Mouse (Mus musculus) v-Abl transformed pro-B cells (cell line): ENCODE measurements around the gene Slc36a4.

Experiments used
- in situ Hi-C, 2 experiments: fragments of 400-800 bp; cut with MboI; formaldehyde crosslinking; loops; one replicate each; pipeline ENCODE4 v1.15.1; 2025; ENCODE audit not compliant: unreplicated experiment in 2 of 2

The Slc36a4 gene

GRCm38 (mm10) chr9:15709599-15710381 lies at the start of gene Slc36a4:
TSS of gene Slc36a4 (plus strand) at chr9:15709738.
- in situ Hi-C loops = no loop called here

- in situ Hi-C loops = no loop called here
Observed at GRCm38 (mm10) chr9:15664606-15665005, 44.9 kb upstream of the Slc36a4 start.

- in situ Hi-C loops = no loop called here
Observed at GRCm38 (mm10) chr9:15669452-15669851, 40.1 kb upstream of the Slc36a4 start.

GRCm38 (mm10) chr9:15670002-15670527 lies 39.5 kb upstream of the Slc36a4 start:
- in situ Hi-C loops = no loop called here

- in situ Hi-C loops = no loop called here
Observed at GRCm38 (mm10) chr9:15672251-15672650, 37.3 kb upstream of the Slc36a4 start.

- in situ Hi-C loops = loop anchor here (5.0 to 25.0 kb wide), 6 partner anchors 190 to 920 kb away; partner anchors contain the start of genes Panx1 (in 2 of the 2), Smco4 (in 2 of the 2), 1700012B09Rik (in 1 of the 2) and Fut4 (in 1 of the 2)
Observed at GRCm38 (mm10) chr9:15681855-15682466, 27.6 kb upstream of the Slc36a4 start.

- in situ Hi-C loops = loop anchor here (10.0 to 25.0 kb wide), 3 partner anchors 190 to 923 kb away; partner anchors contain the start of genes Panx1 (in 2 of the 2), 1700012B09Rik (in 1 of the 2), Fut4 (in 1 of the 2) and Mtnr1b (in 1 of the 2)
Observed at GRCm38 (mm10) chr9:15685215-15685614, 24.3 kb upstream of the Slc36a4 start.

- in situ Hi-C loops = loop anchor here (10.0 to 25.0 kb wide), 3 partner anchors 187 to 925 kb away; partner anchors contain the start of genes Panx1 (in 2 of the 2), 1700012B09Rik (in 1 of the 2), Fut4 (in 1 of the 2) and Mtnr1b (in 1 of the 2)
Observed at GRCm38 (mm10) chr9:15687358-15687757, 22.2 kb upstream of the Slc36a4 start.

GRCm38 (mm10) chr9:15693847-15694246 lies 15.7 kb upstream of the Slc36a4 start:
- in situ Hi-C loops = loop anchor here (25.0 kb wide), 2 partner anchors 657 to 932 kb away; partner anchors contain the start of genes Panx1 (in 2 of the 2), 1700012B09Rik (in 1 of the 2) and Fut4 (in 1 of the 2)

- in situ Hi-C loops = loop anchor here (25.0 kb wide), 2 partner anchors 658 to 933 kb away; partner anchors contain the start of genes Panx1 (in 2 of the 2), 1700012B09Rik (in 1 of the 2) and Fut4 (in 1 of the 2)
Observed at GRCm38 (mm10) chr9:15694989-15695388, 14.5 kb upstream of the Slc36a4 start.

- in situ Hi-C loops = no loop called here
Observed at GRCm38 (mm10) chr9:15705706-15706105, 3.8 kb upstream of the Slc36a4 start.

GRCm38 (mm10) chr9:15708979-15709598 lies 449 bp upstream of the Slc36a4 start:
- in situ Hi-C loops = no loop called here

- in situ Hi-C loops = no loop called here
Observed at GRCm38 (mm10) chr9:15710821-15711565, 1.5 kb downstream of the Slc36a4 start.

- in situ Hi-C loops = no loop called here
Observed at GRCm38 (mm10) chr9:15711676-15712075, 2.1 kb downstream of the Slc36a4 start.

GRCm38 (mm10) chr9:15714792-15715191 lies 5.3 kb downstream of the Slc36a4 start:
- in situ Hi-C loops = no loop called here

GRCm38 (mm10) chr9:15715193-15715989 lies 5.9 kb downstream of the Slc36a4 start:
- in situ Hi-C loops = no loop called here

- in situ Hi-C loops = no loop called here
Observed at GRCm38 (mm10) chr9:15717363-15717762, 7.8 kb downstream of the Slc36a4 start.

GRCm38 (mm10) chr9:15718295-15718694 lies 8.8 kb downstream of the Slc36a4 start:
- in situ Hi-C loops = no loop called here

- in situ Hi-C loops = no loop called here
Observed at GRCm38 (mm10) chr9:15719594-15719993, 10.1 kb downstream of the Slc36a4 start.
